Mouse (Mus musculus): Measurements from ENCODE around the gene Disc1. TPM values are rescaled to one million over a fixed set of nuclear protein-coding genes. Genes with fewer than 3 reads are reported as not detected.

Gene Disc1
- polyA plus RNA-seq, 1 experiment from 2014 or later = 0.97 TPM

GRCm38 (mm10) chr8:125031276-125031675 lies 22.7 kb upstream of the Disc1 start:
- TF ChIP-seq EP300 (IDR thresholded peaks at IDR 0.05) (no peak), CTCF (IDR thresholded peaks at IDR 0.05) (no peak)
- Histone ChIP-seq H3K9ac (replicated peaks; ENCODE audit: low read depth) (no peak overlapping the region), H3K4me2 (replicated peaks; ENCODE audit: low read depth, low read length) (no peak overlapping the region), H3K9me3 (ENCODE audit: low read length) (no peaks in the 10 kb centered on the region), H3K36me3 (ENCODE audit: insufficient read depth, low read length) (peaks cover 29% of the 10 kb centered on the region; the same call in 1 of the 2 replicates), H3K27me3 (replicated peaks; ENCODE audit: insufficient read depth, low read length) (no peaks in the 10 kb centered on the region), H3K4me1 (ENCODE audit: insufficient read depth, low read depth, low read length) (no peaks in the 10 kb centered on the region), H3K4me3 (ENCODE audit: low read depth, low read length) (no peak overlapping the region), H3K27ac (ENCODE audit: low read length) (no peak overlapping the region)
- DNase-seq (ENCODE audit: low spot score) = no peak
- 66% methylated on average over 5 of the region's 5 CpGs for WGBS
- ATAC-seq = no peak

GRCm38 (mm10) chr8:125034669-125035068 lies 19.3 kb upstream of the Disc1 start:
- no peak overlapping the region for H3K4me3 ChIP-seq (ENCODE audit: low read depth, low read length)
- no peaks in the 10 kb centered on the region for H3K27me3 ChIP-seq (replicated peaks; ENCODE audit: insufficient read depth, low read length)
- TF ChIP-seq CTCF (IDR thresholded peaks at IDR 0.05) (peak; percentile 88), EP300 (IDR thresholded peaks at IDR 0.05) (no peak)
- no peak overlapping the region for H3K9ac ChIP-seq (replicated peaks; ENCODE audit: low read depth)
- WGBS = 40% methylated on average over 8 of the region's 8 CpGs
- DNase-seq (ENCODE audit: low spot score) (peak; percentile 74), ATAC-seq (peak; percentile 67)
- no peaks in the 10 kb centered on the region for H3K9me3 ChIP-seq (ENCODE audit: low read length)
- no peaks in the 10 kb centered on the region for H3K4me1 ChIP-seq (ENCODE audit: insufficient read depth, low read depth, low read length)
- no peak overlapping the region for H3K27ac ChIP-seq (ENCODE audit: low read length)
- no peak overlapping the region for H3K4me2 ChIP-seq (replicated peaks; ENCODE audit: low read depth, low read length)
- peaks cover 13% of the 10 kb centered on the region; the same call in 1 of the 2 replicates for H3K36me3 ChIP-seq (ENCODE audit: insufficient read depth, low read length)

- DNase-seq (ENCODE audit: low spot score) (no peak), ATAC-seq (no peak)
- H3K4me1 ChIP-seq (ENCODE audit: insufficient read depth, low read depth, low read length) = no peaks in the 10 kb centered on the region
- 61% methylated on average over 7 of the region's 7 CpGs for WGBS
- no peak overlapping the region for H3K27ac ChIP-seq (ENCODE audit: low read length)
- H3K36me3 ChIP-seq (ENCODE audit: insufficient read depth, low read length) = no peaks in the 10 kb centered on the region
- H3K4me3 ChIP-seq (ENCODE audit: low read depth, low read length) = no peak overlapping the region
- H3K9me3 ChIP-seq (ENCODE audit: low read length) = no peaks in the 10 kb centered on the region
- no peaks in the 10 kb centered on the region for H3K27me3 ChIP-seq (replicated peaks; ENCODE audit: insufficient read depth, low read length)
- H3K4me2 ChIP-seq (replicated peaks; ENCODE audit: low read depth, low read length) = no peak overlapping the region
- TF ChIP-seq EP300 (IDR thresholded peaks at IDR 0.05) (no peak), CTCF (IDR thresholded peaks at IDR 0.05) (no peak)
- H3K9ac ChIP-seq (replicated peaks; ENCODE audit: low read depth) = no peak overlapping the region
Measured at GRCm38 (mm10) chr8:125037081-125037480, 16.9 kb upstream of the Disc1 start.

GRCm38 (mm10) chr8:125038731-125039130 lies 15.3 kb upstream of the Disc1 start:
- DNase-seq (ENCODE audit: low spot score) (no peak), ATAC-seq (no peak)
- H3K9ac ChIP-seq (replicated peaks; ENCODE audit: low read depth) = no peak overlapping the region
- no peaks in the 10 kb centered on the region for H3K9me3 ChIP-seq (ENCODE audit: low read length)
- TF ChIP-seq CTCF (IDR thresholded peaks at IDR 0.05) (no peak), EP300 (IDR thresholded peaks at IDR 0.05) (no peak)
- 73% methylated on average over 15 of the region's 15 CpGs for WGBS
- no peaks in the 10 kb centered on the region for H3K36me3 ChIP-seq (ENCODE audit: insufficient read depth, low read length)
- no peak overlapping the region for H3K27ac ChIP-seq (ENCODE audit: low read length)
- no peak overlapping the region for H3K4me2 ChIP-seq (replicated peaks; ENCODE audit: low read depth, low read length)
- no peaks in the 10 kb centered on the region for H3K4me1 ChIP-seq (ENCODE audit: insufficient read depth, low read depth, low read length)
- H3K27me3 ChIP-seq (replicated peaks; ENCODE audit: insufficient read depth, low read length) = no peaks in the 10 kb centered on the region
- H3K4me3 ChIP-seq (ENCODE audit: low read depth, low read length) = no peak overlapping the region

GRCm38 (mm10) chr8:125040587-125041375 lies 13.2 kb upstream of the Disc1 start:
- no peak overlapping the region for H3K9ac ChIP-seq (replicated peaks; ENCODE audit: low read depth)
- no peak for DNase-seq (ENCODE audit: low spot score)
- ATAC-seq = no peak
- H3K4me1 ChIP-seq (ENCODE audit: insufficient read depth, low read depth, low read length) = no peaks in the 10 kb centered on the region
- no peaks in the 10 kb centered on the region for H3K27me3 ChIP-seq (replicated peaks; ENCODE audit: insufficient read depth, low read length)
- no peaks in the 10 kb centered on the region for H3K9me3 ChIP-seq (ENCODE audit: low read length)
- no peak overlapping the region for H3K4me2 ChIP-seq (replicated peaks; ENCODE audit: low read depth, low read length)
- no peaks in the 10 kb centered on the region for H3K36me3 ChIP-seq (ENCODE audit: insufficient read depth, low read length)
- H3K4me3 ChIP-seq (ENCODE audit: low read depth, low read length) = no peak overlapping the region
- TF ChIP-seq EP300 (IDR thresholded peaks at IDR 0.05) (no peak), CTCF (IDR thresholded peaks at IDR 0.05) (no peak)
- 67% methylated on average over 15 of the region's 15 CpGs for WGBS
- no peak overlapping the region for H3K27ac ChIP-seq (ENCODE audit: low read length)

- Histone ChIP-seq H3K4me3 (ENCODE audit: low read depth, low read length) (no peak overlapping the region), H3K27ac (ENCODE audit: low read length) (no peak overlapping the region), H3K27me3 (replicated peaks; ENCODE audit: insufficient read depth, low read length) (no peaks in the 10 kb centered on the region), H3K9ac (replicated peaks; ENCODE audit: low read depth) (no peak overlapping the region), H3K4me1 (ENCODE audit: insufficient read depth, low read depth, low read length) (no peaks in the 10 kb centered on the region), H3K4me2 (replicated peaks; ENCODE audit: low read depth, low read length) (no peak overlapping the region), H3K9me3 (ENCODE audit: low read length) (no peaks in the 10 kb centered on the region), H3K36me3 (ENCODE audit: insufficient read depth, low read length) (no peaks in the 10 kb centered on the region)
- no peak for DNase-seq (ENCODE audit: low spot score)
- no peak for ATAC-seq
- 58% methylated on average over 2 of the region's 2 CpGs for WGBS
- TF ChIP-seq EP300 (IDR thresholded peaks at IDR 0.05) = no peak
- TF ChIP-seq CTCF (IDR thresholded peaks at IDR 0.05) = no peak
Measured at GRCm38 (mm10) chr8:125041496-125041895, 12.5 kb upstream of the Disc1 start.
